Mouse (Mus musculus) frontal cortex, postnatal 14 days (tissue): ENCODE data around the gene Afp.

Source experiments
- DNase-seq, 2 experiments: peaks; one replicate each; pipeline ENCODE4 v3.0.0; 2022; ENCODE audit warnings: low spot score in 2 of 2

Afp gene

GRCm38 (mm10) chr5:90507411-90507949 lies 16.9 kb downstream of the Afp start:
- DNase-seq, result no peak

GRCm38 (mm10) chr5:90509828-90510592 lies 19.5 kb downstream of the Afp start:
- no peak for DNase-seq

GRCm38 (mm10) chr5:90512288-90512955 lies 21.9 kb downstream of the Afp start:
- DNase-seq, result no peak

- DNase-seq, result no peak
These were observed 25.0 kb downstream of the Afp start for GRCm38 (mm10) chr5:90515561-90515960.

- no peak for DNase-seq
These were observed 28.0 kb downstream of the Afp start, which contains the start of gene Afm for GRCm38 (mm10) chr5:90518356-90519100. Gene Afm (plus strand): TSS chr5:90518932.

GRCm38 (mm10) chr5:90551191-90551590 lies 60.7 kb downstream of the Afp start:
- DNase-seq, result no peak

- DNase-seq, result no peak
These were observed 65.5 kb downstream of the Afp start for GRCm38 (mm10) chr5:90556052-90556451.
